Mouse (Mus musculus): Measurements from ENCODE around the gene Cfd. TPM values are rescaled to one million over a fixed set of nuclear protein-coding genes. Genes with fewer than 3 reads are reported as not detected.

The Cfd gene
- polyA plus RNA-seq, 1 experiment = not detected

- Histone ChIP-seq H3K36me3 (ENCODE audit: control insufficient read depth, insufficient read depth) (no peaks in the 10 kb centered on the region), H3K4me3 (ENCODE audit: insufficient read depth, poor library complexity, severe bottlenecking) (no peak overlapping the region)
These were observed 13.5 kb upstream of the Cfd start for GRCm38 (mm10) chr10:79877174-79877573.

GRCm38 (mm10) chr10:79877757-79878156 is 12.9 kb upstream of the Cfd start:
- no peaks in the 10 kb centered on the region for H3K27me3 ChIP-seq (ENCODE audit: control insufficient read depth, insufficient read depth, insufficient read length)
- H3K79me2 ChIP-seq (ENCODE audit: control insufficient read depth, insufficient read depth) = no peaks in the 10 kb centered on the region
- H3K4me3 ChIP-seq (ENCODE audit: insufficient read depth, poor library complexity, severe bottlenecking) = no peak overlapping the region
- no peak for TF ChIP-seq CTCF (IDR thresholded peaks at IDR 0.05; ENCODE audit: control insufficient read depth, insufficient read depth, insufficient read length)
- TF ChIP-seq MYOD1 (IDR thresholded peaks at IDR 0.05; ENCODE audit: control insufficient read depth, insufficient read length, low read depth) = no peak
- no peak for TF ChIP-seq USF1 (IDR thresholded peaks at IDR 0.05; ENCODE audit: low read depth)
- TF ChIP-seq CEBPB (IDR thresholded peaks at IDR 0.05; ENCODE audit: low read depth) = no peak
- no peak for TF ChIP-seq MAX (IDR thresholded peaks at IDR 0.05)
- no peak for TF ChIP-seq MYOG (IDR thresholded peaks at IDR 0.05; ENCODE audit: control insufficient read depth, extremely low read depth, insufficient read length)
- no peak for TF ChIP-seq FOSL1 (IDR thresholded peaks at IDR 0.05; ENCODE audit: insufficient read depth, low read length, poor library complexity, severe bottlenecking)
- no peak overlapping the region for H3ac ChIP-seq (ENCODE audit: control insufficient read depth, insufficient read length, low read depth)
- H3K36me3 ChIP-seq (ENCODE audit: control insufficient read depth, insufficient read depth) = no peaks in the 10 kb centered on the region
- H3K79me3 ChIP-seq (ENCODE audit: low read depth) = no peaks in the 10 kb centered on the region

More at GRCm38 (mm10) chr10:79877174-79877573, 13.5 kb upstream of the Cfd start:
- Histone ChIP-seq H3ac (ENCODE audit: control insufficient read depth, insufficient read length, low read depth) (no peak overlapping the region), H3K27me3 (ENCODE audit: control insufficient read depth, insufficient read depth, insufficient read length) (no peaks in the 10 kb centered on the region), H3K79me3 (ENCODE audit: low read depth) (no peaks in the 10 kb centered on the region), H3K79me2 (ENCODE audit: control insufficient read depth, insufficient read depth) (no peaks in the 10 kb centered on the region)
- no peak for TF ChIP-seq USF1 (IDR thresholded peaks at IDR 0.05; ENCODE audit: low read depth)
- TF ChIP-seq CEBPB (IDR thresholded peaks at IDR 0.05; ENCODE audit: low read depth) = no peak
- no peak for TF ChIP-seq MYOD1 (IDR thresholded peaks at IDR 0.05; ENCODE audit: control insufficient read depth, insufficient read length, low read depth)
- TF ChIP-seq MAX (IDR thresholded peaks at IDR 0.05) = no peak
- TF ChIP-seq CTCF (IDR thresholded peaks at IDR 0.05; ENCODE audit: control insufficient read depth, insufficient read depth, insufficient read length) = no peak
- no peak for TF ChIP-seq FOSL1 (IDR thresholded peaks at IDR 0.05; ENCODE audit: insufficient read depth, low read length, poor library complexity, severe bottlenecking)

GRCm38 (mm10) chr10:79879527-79879926 is 11.1 kb upstream of the Cfd start:
- no peaks in the 10 kb centered on the region for H3K36me3 ChIP-seq (ENCODE audit: control insufficient read depth, insufficient read depth)

GRCm38 (mm10) chr10:79880721-79881120 is 9.9 kb upstream of the Cfd start:
- no peak overlapping the region for H3K4me3 ChIP-seq (ENCODE audit: insufficient read depth, poor library complexity, severe bottlenecking)
- no peaks in the 10 kb centered on the region for H3K79me2 ChIP-seq (ENCODE audit: control insufficient read depth, insufficient read depth)
- no peaks in the 10 kb centered on the region for H3K36me3 ChIP-seq (ENCODE audit: control insufficient read depth, insufficient read depth)
- no peaks in the 10 kb centered on the region for H3K79me3 ChIP-seq (ENCODE audit: low read depth)
- H3K27me3 ChIP-seq (ENCODE audit: control insufficient read depth, insufficient read depth, insufficient read length) = no peaks in the 10 kb centered on the region
- no peak overlapping the region for H3ac ChIP-seq (ENCODE audit: control insufficient read depth, insufficient read length, low read depth)
- TF ChIP-seq CEBPB (IDR thresholded peaks at IDR 0.05; ENCODE audit: low read depth) (no peak), MYOD1 (IDR thresholded peaks at IDR 0.05; ENCODE audit: control insufficient read depth, insufficient read length, low read depth) (no peak), USF1 (IDR thresholded peaks at IDR 0.05; ENCODE audit: low read depth) (no peak), CTCF (IDR thresholded peaks at IDR 0.05; ENCODE audit: control insufficient read depth, insufficient read depth, insufficient read length) (no peak), MAX (IDR thresholded peaks at IDR 0.05) (no peak), MYOG (IDR thresholded peaks at IDR 0.05; ENCODE audit: control insufficient read depth, extremely low read depth, insufficient read length) (no peak), FOSL1 (IDR thresholded peaks at IDR 0.05; ENCODE audit: insufficient read depth, low read length, poor library complexity, severe bottlenecking) (no peak)

More at GRCm38 (mm10) chr10:79879527-79879926, 11.1 kb upstream of the Cfd start:
- Histone ChIP-seq H3K79me2 (ENCODE audit: control insufficient read depth, insufficient read depth) (no peaks in the 10 kb centered on the region), H3ac (ENCODE audit: control insufficient read depth, insufficient read length, low read depth) (no peak overlapping the region), H3K4me3 (ENCODE audit: insufficient read depth, poor library complexity, severe bottlenecking) (no peak overlapping the region), H3K27me3 (ENCODE audit: control insufficient read depth, insufficient read depth, insufficient read length) (no peaks in the 10 kb centered on the region), H3K79me3 (ENCODE audit: low read depth) (no peaks in the 10 kb centered on the region)
- no peak for TF ChIP-seq MYOG (IDR thresholded peaks at IDR 0.05; ENCODE audit: control insufficient read depth, extremely low read depth, insufficient read length)
- no peak for TF ChIP-seq FOSL1 (IDR thresholded peaks at IDR 0.05; ENCODE audit: insufficient read depth, low read length, poor library complexity, severe bottlenecking)
- TF ChIP-seq CEBPB (IDR thresholded peaks at IDR 0.05; ENCODE audit: low read depth) = no peak
- TF ChIP-seq MYOD1 (IDR thresholded peaks at IDR 0.05; ENCODE audit: control insufficient read depth, insufficient read length, low read depth) = no peak
- TF ChIP-seq USF1 (IDR thresholded peaks at IDR 0.05; ENCODE audit: low read depth) = no peak
- TF ChIP-seq MAX (IDR thresholded peaks at IDR 0.05) = no peak
- no peak for TF ChIP-seq CTCF (IDR thresholded peaks at IDR 0.05; ENCODE audit: control insufficient read depth, insufficient read depth, insufficient read length)

- Histone ChIP-seq H3K79me3 (ENCODE audit: low read depth) (no peaks in the 10 kb centered on the region), H3ac (ENCODE audit: control insufficient read depth, insufficient read length, low read depth) (no peak overlapping the region), H3K4me3 (ENCODE audit: insufficient read depth, poor library complexity, severe bottlenecking) (no peak overlapping the region), H3K36me3 (ENCODE audit: control insufficient read depth, insufficient read depth) (no peaks in the 10 kb centered on the region), H3K79me2 (ENCODE audit: control insufficient read depth, insufficient read depth) (no peaks in the 10 kb centered on the region), H3K27me3 (ENCODE audit: control insufficient read depth, insufficient read depth, insufficient read length) (no peaks in the 10 kb centered on the region)
- TF ChIP-seq USF1 (IDR thresholded peaks at IDR 0.05; ENCODE audit: low read depth) (no peak), MAX (IDR thresholded peaks at IDR 0.05) (no peak), CTCF (IDR thresholded peaks at IDR 0.05; ENCODE audit: control insufficient read depth, insufficient read depth, insufficient read length) (no peak), CEBPB (IDR thresholded peaks at IDR 0.05; ENCODE audit: low read depth) (no peak), MYOD1 (IDR thresholded peaks at IDR 0.05; ENCODE audit: control insufficient read depth, insufficient read length, low read depth) (no peak), FOSL1 (IDR thresholded peaks at IDR 0.05; ENCODE audit: insufficient read depth, low read length, poor library complexity, severe bottlenecking) (no peak), MYOG (IDR thresholded peaks at IDR 0.05; ENCODE audit: control insufficient read depth, extremely low read depth, insufficient read length) (no peak)
These were observed 8.7 kb upstream of the Cfd start for GRCm38 (mm10) chr10:79881981-79882380.
